Mouse (Mus musculus) cerebellum, adult (tissue): ENCODE measurements around the gene Slc8a1.
A peak's percentile ranks its signal among the peaks of the same experiment; 100 is the strongest.

ENCODE experiments used
- ATAC-seq: cut with Nextera tagmentation; 2 replicates; pipeline ENCODE4 v1.9.2; 2017; ENCODE audit warnings: mild to moderate bottlenecking, moderate library complexity, mixed read lengths; ENCODE audit not compliant: insufficient number of reproducible peaks, low FRiP score, low TSS enrichment

Gene Slc8a1

GRCm38 (mm10) chr17:81669816-81670691 lies 68.1 kb downstream of the Slc8a1 start:
- peak; percentile 51 for ATAC-seq

DNA sequence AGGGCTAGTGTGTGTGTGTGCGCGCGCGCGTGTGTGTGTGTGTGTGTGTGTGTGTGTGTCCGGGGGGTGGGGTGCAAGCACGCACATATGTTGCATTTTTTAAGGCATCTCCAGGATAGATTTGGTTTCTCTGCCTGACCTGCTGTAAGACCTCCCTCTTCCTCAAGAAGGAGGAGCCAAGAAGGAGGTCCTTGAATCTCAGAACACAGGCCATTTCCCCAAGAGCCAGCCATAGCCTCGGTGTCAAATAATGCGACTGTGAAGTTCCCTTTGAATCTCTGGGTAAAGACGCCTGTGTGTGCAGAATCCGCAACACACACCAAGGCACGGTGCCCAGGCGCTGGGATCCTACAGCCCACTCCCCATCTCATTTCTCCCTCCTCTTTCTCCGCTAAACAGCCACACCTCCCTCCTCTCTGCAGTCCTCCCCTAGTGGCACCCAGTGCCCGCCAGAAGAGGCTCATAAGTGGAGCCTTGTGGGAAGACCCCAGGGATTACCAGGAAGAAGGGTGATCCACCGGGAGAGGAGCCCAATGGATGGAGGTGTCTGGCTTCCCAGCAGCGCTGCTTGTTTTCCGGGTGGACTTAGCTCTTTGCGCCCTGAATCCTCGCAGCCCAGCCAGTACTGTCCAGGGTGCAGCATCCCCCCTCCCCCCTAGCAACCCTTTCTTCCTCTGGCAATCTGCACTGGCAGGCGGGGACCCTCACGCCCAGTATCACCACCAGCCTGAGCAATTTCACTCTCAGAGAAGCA lies 68.9 kb downstream of the Slc8a1 start:
- peak; percentile 41 for ATAC-seq

DNA sequence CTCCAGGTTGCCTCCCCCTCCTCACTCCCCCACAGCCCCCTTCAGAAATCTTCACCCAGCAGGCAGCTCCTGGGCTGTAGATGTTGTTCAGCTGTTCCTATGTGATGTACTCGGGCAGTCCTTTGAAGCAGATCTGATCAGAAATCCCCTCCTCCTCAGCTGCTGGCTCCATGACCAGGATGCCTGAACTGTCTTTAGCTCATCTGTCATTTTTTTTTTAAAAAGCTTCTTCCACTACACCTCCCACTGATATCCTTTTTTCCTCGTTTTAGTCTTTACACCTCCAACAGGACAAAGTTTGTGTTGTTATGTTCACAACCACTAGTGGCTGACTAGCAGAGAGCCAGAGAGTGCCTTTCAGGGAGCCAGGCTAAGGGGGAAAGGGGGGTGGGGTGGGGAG lies 69.7 kb downstream of the Slc8a1 start:
- ATAC-seq, result no peak

DNA sequence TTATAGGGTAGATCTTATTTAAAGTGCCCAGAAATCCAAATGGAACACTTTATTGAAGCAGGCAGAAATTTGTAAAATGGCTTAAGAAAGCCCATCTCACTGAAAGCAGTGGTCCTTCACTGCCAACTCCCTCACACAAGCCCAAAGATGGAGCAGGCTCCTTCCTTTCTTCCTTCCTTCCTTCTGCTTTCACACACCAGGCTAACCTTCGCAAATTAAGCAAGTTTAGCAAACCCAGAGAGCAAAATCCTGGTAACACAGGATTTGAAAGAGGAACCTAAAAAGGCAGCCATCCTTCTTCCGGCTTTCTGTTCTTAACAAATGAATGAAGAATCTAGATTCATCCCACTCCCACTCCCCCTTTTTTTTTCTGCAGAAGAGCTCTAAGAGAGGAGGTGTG lies 70.2 kb downstream of the Slc8a1 start:
- no peak for ATAC-seq

- ATAC-seq, result no peak
Observed at GRCm38 (mm10) chr17:81666551-81666950, 71.6 kb downstream of the Slc8a1 start.

DNA sequence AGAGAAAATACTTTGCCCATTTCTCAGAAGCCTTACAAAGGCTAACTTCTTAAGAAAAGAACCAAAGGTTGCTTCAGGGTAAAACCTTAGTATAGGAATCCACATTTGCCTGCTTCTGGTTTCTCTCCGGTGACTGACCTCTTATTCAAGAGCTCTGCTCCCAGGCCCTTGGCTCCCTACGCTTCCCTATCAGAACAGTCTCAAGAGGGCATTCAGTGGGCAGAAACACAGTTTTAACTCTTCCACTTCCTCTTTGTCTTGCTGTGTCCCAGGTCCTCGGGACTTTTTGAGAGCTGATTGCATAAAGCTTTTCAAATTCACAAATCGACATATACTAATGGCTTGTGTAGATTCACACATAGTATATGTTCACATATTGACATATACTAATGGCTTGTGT lies 73.3 kb downstream of the Slc8a1 start:
- ATAC-seq, result no peak

DNA sequence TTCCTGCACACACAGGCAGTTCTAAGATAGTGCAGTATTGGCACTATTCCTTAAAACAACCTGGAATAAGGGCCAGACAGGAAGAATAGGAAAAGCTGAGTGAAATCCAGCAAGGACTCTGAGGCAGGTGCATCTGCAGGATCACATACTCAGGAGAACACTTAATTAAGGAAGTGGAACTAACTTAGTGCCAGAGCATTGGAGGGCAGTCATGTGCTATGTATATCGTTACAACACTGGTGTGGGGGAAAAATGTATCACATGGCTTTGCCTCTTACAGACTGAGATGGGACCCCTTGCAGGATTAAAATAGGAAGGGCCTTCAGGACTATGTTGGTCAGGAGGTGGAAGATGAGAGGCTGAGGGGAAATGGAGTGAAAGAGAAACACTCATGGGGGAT lies 80.3 kb downstream of the Slc8a1 start:
- no peak for ATAC-seq

GRCm38 (mm10) chr17:81654548-81654947 lies 83.6 kb downstream of the Slc8a1 start:
- no peak for ATAC-seq

DNA sequence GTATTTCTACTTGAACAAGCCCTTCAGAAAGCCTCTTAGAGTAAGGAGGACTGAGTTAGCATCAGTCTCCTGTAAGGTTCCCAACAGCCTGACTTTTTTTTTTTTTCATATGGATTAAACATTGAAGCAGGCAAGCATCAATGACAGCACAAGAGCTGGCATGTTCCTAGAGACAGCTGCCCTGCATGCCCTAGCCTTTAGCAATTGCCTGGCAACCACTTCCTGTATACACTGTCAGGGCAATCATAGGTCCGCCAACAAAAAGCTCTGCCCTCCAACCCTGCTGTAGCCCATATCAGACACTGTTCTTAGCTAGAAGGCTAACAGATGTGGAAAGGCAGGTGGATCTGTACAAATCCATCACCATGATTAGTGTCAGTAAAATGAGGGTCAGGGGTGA lies 85.2 kb downstream of the Slc8a1 start:
- ATAC-seq, result no peak

- ATAC-seq, result no peak
Observed at GRCm38 (mm10) chr17:81636822-81637221, 101.4 kb downstream of the Slc8a1 start.

- ATAC-seq, result no peak
Observed at GRCm38 (mm10) chr17:81630471-81630870, 107.7 kb downstream of the Slc8a1 start.

- ATAC-seq, result peak; percentile 99
Observed at GRCm38 (mm10) chr17:81621188-81621644, 117.0 kb downstream of the Slc8a1 start.

- 0 out of 2 replicates have a peak, but pooled peaks have one; percentile 5 for ATAC-seq
Observed at GRCm38 (mm10) chr17:81618461-81618860, 119.7 kb downstream of the Slc8a1 start.

DNA sequence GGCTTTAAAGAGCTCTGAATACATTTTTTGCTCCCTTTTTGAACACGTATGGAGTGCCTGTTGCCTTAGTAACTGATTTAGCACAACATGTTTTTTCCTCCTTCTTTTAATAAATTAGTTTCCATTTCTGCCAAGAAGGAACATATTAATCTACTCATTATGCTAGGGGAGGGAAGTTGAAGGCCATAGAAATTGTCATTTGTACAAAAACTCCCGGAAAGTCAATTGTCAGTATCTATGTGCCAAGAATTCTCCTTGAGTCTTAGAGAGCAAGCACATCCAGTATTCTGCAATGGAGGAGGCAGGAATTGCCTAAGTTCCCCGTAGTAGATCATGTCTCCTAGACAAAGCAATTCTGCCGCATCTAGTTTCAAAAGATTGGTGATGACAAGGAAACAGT lies 121.9 kb downstream of the Slc8a1 start:
- no peak for ATAC-seq

DNA sequence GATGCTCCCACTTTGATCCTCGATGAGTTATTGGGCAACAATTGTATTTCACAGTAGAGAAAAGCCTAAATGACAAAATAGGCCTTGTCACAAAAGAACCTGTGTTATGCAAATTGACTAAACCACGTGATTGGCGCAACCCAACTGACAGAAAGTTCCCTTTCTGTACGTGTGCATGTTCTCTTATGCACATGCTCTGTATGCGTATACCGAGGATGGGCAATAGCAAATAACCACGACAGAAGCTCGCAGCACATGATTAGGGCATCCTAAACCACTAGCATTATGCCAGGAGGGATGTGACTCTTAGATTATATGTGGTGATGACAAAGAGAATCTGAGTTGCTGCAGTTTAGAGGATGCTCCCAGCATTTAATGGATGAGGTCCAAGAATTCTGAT lies 122.8 kb downstream of the Slc8a1 start:
- no peak for ATAC-seq

DNA sequence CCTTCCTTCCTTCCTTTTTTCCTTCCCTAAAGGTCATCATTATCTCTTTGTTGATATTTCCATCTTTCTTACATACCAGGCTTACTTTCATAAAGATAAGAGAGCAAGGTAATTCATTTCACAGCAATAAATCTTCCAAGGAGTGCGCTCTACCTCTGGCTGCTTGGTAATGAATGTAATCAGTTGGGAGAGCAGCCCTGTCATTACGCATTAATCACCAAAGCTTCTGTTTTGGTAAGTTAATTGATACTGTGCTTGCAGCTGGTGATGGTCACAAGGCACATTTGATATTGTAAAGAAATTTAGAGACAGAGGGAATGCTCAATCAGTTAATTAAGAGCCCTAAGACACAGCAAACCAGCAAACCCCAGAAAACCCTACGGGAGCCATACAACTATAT lies 130.7 kb downstream of the Slc8a1 start:
- no peak for ATAC-seq

GRCm38 (mm10) chr17:81606084-81606483 lies 132.1 kb downstream of the Slc8a1 start:
- ATAC-seq, result no peak

DNA sequence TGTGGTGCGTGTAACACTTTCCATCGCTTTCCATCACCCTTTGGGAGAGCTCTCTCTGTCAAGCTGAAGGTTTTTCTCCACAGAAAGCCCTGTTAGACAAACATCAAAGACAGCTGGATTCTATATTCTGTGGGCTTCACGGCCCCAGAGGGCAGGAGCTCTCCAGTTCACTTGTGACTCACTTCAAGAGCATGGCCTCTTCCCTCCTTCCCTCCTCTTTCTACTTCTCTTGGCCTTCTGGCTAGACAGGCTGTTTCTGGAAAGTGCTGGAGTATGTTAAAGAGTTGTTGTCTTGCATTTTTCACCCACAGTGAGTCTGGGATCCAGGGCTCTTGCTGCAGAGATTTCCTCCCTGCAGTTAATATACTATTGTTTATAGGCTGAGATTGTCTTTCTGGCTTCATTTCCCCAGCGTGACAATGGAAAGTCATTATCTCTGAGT lies 132.9 kb downstream of the Slc8a1 start:
- ATAC-seq, result no peak

DNA sequence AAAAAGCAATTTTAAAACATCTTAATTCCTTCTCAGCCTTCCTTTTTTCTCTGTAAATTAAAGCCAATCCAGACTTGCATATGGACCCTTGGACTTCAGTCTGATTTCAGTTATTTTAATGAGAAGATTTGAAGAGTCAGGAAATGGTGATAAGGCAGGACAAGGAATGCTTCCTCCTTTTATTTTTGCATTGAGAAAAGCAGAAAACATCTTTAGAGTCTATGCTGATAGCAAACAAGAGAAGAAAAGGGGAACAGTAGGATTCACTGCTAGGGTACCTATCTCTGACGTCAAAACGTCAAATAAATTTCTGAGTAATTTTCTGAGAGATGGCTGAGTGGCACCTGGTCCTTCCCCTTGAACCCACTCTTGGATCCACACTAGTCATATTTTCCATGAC lies 139.1 kb downstream of the Slc8a1 start:
- ATAC-seq, result no peak

DNA sequence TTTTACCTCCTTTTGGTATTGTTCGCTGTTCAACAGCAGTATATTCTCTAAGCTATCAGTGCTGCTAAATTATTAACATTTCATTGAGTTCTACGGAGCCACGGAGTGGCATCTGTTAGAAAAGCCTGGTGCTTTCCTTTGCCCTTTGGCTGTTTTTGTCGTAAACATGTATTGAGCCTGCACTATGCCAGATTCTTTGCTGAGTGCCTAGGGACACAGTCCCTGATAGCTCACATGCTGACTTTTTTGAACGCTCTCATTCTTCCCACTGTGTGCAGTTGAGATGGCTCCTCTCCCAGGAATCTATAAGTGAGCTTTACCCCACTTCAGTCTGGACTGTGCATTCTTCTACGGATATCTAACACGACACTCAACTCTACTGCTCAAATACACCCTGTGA lies 148.4 kb downstream of the Slc8a1 start:
- peak; percentile 60 for ATAC-seq

- ATAC-seq, result no peak
Observed at GRCm38 (mm10) chr17:81586759-81587158, 151.4 kb downstream of the Slc8a1 start.
